Mouse (Mus musculus): ENCODE results near the gene Adamtsl3. TPM values are rescaled to one million over a fixed set of nuclear protein-coding genes. Genes with fewer than 3 reads are reported as not detected.

Adamtsl3 gene
- polyA plus RNA-seq, 1 experiment from 2014 or later: 0.46 TPM

DNA sequence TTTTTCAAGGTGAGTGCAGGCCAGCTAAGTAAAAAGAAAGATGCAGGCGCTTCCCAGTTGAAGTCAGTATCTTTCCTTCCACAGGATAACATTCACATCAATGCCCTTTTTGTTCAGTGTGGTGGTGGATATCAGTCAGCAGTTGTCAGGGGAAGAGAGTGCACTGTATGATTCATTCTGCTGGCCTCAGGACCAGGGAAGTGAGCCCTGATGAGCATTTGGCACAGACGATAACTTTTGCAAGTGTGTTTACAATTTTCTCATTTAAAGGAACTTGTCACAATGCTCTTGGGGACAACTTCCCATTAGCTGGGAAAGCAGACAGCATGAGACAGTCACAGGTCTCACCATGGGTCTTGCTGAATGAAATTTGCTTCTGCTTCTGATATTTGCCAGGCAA, 122.9 kb downstream of the Adamtsl3 start:
- Histone ChIP-seq H3K27ac (no peak overlapping the region), H3K36me3 (no peaks in the 10 kb centered on the region), H3K27me3 (ENCODE audit: insufficient read depth, poor library complexity, severe bottlenecking) (no peaks in the 10 kb centered on the region), H3K4me3 (no peak overlapping the region), H3K9me3 (no peaks in the 10 kb centered on the region), H3K4me1 (replicated peaks) (no peaks in the 10 kb centered on the region)
- DNase-seq (ENCODE audit: low spot score): no peak
- 86% methylated on average over 2 of the region's 2 CpGs for WGBS

DNA sequence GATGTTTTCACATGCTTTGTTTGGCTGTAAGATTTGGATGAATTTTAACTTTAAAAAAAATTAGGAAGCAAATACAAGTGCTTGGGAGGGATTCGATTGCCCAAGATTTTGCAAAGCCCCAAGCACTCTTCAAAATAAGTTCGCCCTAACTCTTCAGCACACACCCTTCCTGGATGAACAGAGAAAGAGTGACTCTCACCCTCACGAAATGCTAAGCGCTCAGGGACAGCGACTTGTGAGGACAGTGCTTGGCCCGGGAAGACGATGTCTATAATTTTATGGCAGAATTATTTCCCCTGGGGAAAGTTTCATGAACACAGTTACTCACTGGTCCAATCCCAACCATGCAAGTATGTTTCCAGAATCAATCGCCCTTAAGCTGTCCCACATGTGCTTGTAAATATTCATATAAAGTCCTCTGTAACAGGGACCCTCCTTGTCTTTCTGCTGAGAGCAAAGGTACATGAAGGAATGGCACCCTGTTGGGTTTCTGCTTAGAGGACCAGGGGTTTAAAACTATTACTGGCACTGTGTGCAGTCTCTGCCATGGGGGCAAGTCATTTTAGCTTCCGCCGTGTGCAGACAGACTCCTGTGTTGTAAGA, 127.5 kb downstream of the Adamtsl3 start:
- DNase-seq (ENCODE audit: low spot score): no peak
- Histone ChIP-seq H3K27ac (no peak overlapping the region), H3K27me3 (ENCODE audit: insufficient read depth, poor library complexity, severe bottlenecking) (no peaks in the 10 kb centered on the region), H3K9me3 (no peaks in the 10 kb centered on the region), H3K4me3 (no peak overlapping the region), H3K4me1 (replicated peaks) (no peaks in the 10 kb centered on the region), H3K36me3 (no peaks in the 10 kb centered on the region)
- 92% methylated on average over 10 of the region's 10 CpGs for WGBS

DNA sequence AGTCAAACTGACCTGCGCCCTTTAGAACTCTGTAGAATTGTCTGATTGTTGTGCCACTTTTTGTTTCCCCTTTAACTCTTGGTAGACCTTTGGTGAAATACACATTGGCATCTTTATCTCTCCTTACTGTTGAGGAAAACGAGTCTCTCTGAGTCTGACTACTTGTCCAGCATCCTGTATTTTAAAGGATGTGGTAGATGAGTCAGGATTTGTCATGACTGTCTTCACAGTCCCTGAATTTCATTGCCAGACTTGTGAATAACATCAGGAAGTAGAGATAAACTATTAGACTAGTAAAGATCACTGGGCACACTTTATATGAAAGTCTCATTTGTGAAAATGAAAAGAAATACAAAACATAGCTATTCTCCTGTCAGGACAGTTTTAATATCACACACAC, 128.9 kb downstream of the Adamtsl3 start:
- Histone ChIP-seq H3K36me3 (no peaks in the 10 kb centered on the region), H3K9me3 (no peaks in the 10 kb centered on the region), H3K27me3 (ENCODE audit: insufficient read depth, poor library complexity, severe bottlenecking) (no peaks in the 10 kb centered on the region), H3K4me3 (no peak overlapping the region), H3K27ac (no peak overlapping the region), H3K4me1 (replicated peaks) (no peaks in the 10 kb centered on the region)
- DNase-seq (ENCODE audit: low spot score): no peak
- WGBS: 84% methylated on average over 2 of the region's 2 CpGs

DNA sequence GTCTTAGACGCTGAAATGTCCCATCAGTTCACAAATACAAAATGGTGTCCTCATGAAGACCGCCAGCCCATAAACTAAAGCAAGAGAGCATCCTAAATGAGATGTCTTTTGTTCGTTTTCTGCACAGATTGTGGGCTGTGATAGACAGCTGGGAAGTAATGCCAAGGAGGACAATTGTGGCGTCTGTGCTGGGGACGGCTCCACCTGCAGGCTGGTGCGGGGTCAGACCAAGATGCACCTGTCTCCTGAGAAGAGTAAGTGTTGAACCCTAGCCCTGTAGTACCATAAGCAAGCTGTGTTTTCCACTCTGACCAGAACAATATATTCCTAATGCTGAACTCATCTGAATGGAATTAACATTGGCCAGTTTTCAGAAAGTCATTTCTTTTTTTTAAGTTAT, 129.9 kb downstream of the Adamtsl3 start:
- no peak for DNase-seq (ENCODE audit: low spot score)

DNA sequence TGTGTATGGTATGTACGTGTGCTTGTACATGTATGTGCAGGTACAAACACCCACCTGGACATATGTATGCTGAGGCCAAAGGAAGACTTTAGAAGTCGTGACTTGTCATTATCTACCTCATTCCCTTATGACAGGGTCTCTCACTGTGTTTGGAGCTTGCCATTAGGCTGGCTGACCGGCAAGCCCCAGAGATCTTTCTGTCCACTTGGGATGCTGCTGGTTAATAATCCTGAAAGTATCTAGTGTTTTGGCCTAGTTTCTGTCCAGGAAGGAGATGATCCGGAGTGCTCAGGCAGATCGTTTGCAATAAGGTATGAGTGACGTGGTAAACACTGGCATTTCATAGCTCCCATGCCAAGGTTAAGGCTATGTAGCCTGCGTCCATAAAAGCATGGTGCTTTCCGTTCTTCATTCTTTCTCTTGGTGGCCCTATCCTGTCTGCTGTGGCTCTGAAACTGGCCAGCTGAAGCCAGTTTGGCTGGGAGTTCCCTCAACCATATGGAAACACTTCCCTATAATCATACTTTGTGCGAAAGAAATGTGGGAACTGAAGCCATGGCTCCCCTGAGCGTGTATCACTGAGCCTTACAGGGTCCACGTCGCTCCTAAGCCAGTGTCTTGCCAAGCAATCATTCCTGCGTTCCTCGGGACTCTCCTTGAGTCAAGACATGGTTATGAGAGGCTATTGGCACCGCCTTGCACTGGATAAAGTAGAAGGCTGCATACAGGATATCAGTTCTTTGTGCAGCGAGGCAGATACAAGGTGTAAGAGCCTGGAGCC, 141.1 kb downstream of the Adamtsl3 start:
- no peak overlapping the region for H3K27ac ChIP-seq
- H3K4me1 ChIP-seq (replicated peaks): no peaks in the 10 kb centered on the region
- no peaks in the 10 kb centered on the region for H3K9me3 ChIP-seq
- WGBS: 90% methylated on average over 16 of the region's 16 CpGs
- no peaks in the 10 kb centered on the region for H3K36me3 ChIP-seq
- H3K4me3 ChIP-seq: no peak overlapping the region
- H3K27me3 ChIP-seq (ENCODE audit: insufficient read depth, poor library complexity, severe bottlenecking): no peaks in the 10 kb centered on the region
- DNase-seq (ENCODE audit: low spot score): no peak

More for the DNA sequence above, 129.9 kb downstream of the Adamtsl3 start:
- Histone ChIP-seq H3K27ac (no peak overlapping the region), H3K27me3 (ENCODE audit: insufficient read depth, poor library complexity, severe bottlenecking) (no peaks in the 10 kb centered on the region), H3K4me3 (no peak overlapping the region), H3K4me1 (replicated peaks) (no peaks in the 10 kb centered on the region), H3K36me3 (no peaks in the 10 kb centered on the region), H3K9me3 (no peaks in the 10 kb centered on the region)
- 67% methylated on average over 6 of the region's 6 CpGs for WGBS

DNA sequence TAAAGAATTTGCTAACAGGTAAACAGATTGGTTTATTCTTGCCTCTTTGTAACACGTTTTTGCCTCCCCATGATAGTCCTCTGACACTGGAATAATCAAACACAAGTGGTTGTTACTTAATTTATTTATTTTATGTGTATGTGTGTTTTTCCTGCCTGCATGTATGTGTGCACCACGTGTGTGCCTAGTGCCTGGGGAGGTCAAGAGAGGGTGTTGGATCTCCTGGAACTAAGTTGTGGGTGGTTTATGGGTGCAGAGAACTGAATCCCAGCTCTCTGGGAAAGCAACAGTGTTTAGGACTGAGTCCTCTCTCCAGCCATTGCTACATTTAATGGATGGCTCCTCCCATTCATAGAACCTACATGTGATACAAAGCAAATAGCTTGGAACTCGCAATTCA, 143.0 kb downstream of the Adamtsl3 start:
- Histone ChIP-seq H3K4me3 (no peak overlapping the region), H3K9me3 (no peaks in the 10 kb centered on the region), H3K36me3 (no peaks in the 10 kb centered on the region), H3K4me1 (replicated peaks) (no peaks in the 10 kb centered on the region), H3K27ac (no peak overlapping the region), H3K27me3 (ENCODE audit: insufficient read depth, poor library complexity, severe bottlenecking) (no peaks in the 10 kb centered on the region)
- DNase-seq (ENCODE audit: low spot score): no peak
- 79% methylated on average over 3 of the region's 3 CpGs for WGBS

DNA sequence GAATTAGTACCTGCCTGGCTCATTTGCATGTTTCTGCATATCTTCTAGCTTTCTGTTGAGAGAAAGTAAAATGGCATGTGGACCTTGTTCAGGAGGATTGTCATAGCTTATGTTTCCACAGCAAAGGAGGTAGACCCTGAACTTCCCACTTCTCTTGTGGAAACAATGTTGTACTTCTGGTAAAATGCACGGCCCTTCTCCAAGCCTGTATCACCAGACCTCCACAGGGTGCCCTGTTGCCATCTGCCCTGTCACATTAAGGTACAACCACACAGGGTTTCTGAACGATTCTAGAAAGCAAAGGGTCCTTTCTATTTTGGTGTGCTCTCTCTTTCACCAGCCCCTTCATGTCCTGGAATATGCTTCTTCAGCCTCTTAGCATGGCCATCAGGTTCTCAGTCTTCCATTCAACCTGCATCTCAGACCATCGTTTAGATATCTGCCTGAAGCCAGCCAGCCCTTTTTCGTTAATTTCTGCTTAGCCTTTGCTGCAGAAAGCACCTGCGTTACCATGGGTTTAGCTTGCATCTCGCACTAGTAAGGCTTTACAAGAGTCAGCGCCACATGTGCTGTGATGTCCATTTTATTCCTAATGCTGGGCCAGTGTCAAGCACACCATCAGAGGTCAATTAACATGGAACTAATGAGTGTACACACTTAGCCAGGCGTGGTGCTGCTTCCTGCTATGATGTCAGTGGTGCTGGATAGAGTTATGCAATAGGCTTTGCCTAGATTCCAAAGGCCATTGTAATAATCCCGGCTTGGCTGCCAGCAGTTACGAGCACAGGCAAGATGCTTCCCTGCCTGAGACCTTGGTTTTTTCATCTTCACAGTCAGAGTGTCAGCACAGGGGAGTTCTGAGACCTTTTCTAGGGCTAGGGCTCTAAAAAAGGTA, 143.6 kb downstream of the Adamtsl3 start:
- DNase-seq (ENCODE audit: low spot score): no peak
- no peaks in the 10 kb centered on the region for H3K27me3 ChIP-seq (ENCODE audit: insufficient read depth, poor library complexity, severe bottlenecking)
- WGBS: 79% methylated on average over 10 of the region's 10 CpGs

DNA sequence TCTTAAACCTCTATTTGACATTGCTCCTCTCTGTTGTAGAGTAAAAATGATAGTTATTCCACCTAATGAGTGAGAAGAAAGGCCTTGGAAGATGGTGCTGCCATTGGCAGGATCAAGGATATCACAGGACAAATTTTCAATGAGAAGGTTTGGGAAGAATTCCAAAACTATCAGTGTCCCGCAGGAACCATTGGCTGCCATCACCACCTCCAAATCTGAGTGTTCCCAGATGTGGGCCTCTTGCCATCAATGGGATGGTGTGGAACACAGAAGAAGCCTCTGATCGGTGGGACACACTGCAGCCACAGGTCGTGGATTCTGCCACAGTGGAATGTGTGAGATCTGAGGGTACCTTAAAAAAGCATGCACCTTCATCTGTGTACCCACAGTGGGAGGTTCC, 147.9 kb downstream of the Adamtsl3 start:
- no peaks in the 10 kb centered on the region for H3K9me3 ChIP-seq
- no peak for DNase-seq (ENCODE audit: low spot score)
- WGBS: 87% methylated on average over 3 of the region's 3 CpGs
- no peak overlapping the region for H3K4me3 ChIP-seq
- no peaks in the 10 kb centered on the region for H3K36me3 ChIP-seq
- no peak overlapping the region for H3K27ac ChIP-seq
- no peaks in the 10 kb centered on the region for H3K27me3 ChIP-seq (ENCODE audit: insufficient read depth, poor library complexity, severe bottlenecking)
- H3K4me1 ChIP-seq (replicated peaks): peaks cover 12% of the 10 kb centered on the region

More for the DNA sequence above, 143.6 kb downstream of the Adamtsl3 start:
- Histone ChIP-seq H3K36me3 (no peaks in the 10 kb centered on the region), H3K9me3 (no peaks in the 10 kb centered on the region), H3K4me3 (no peak overlapping the region), H3K27ac (no peak overlapping the region), H3K4me1 (replicated peaks) (no peaks in the 10 kb centered on the region)

DNA sequence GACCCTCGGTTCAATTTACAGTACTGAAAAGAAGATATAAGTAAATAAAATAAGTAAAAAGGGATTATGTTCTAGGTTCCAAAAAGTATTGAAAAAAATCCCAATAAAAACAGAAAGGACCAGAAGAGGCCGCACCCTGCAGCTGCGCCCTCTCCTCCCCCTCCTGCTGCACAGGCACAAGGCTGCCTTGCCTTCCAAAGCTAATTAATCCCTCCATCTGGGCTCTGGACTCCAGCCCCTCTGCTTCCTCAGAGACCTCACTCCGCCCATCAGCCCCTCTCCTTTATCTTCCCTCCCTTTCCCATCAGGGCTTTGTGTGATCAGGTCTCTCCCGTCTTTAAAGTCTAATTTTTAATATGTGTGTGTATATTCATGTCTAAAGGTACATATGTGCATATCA, 149.3 kb downstream of the Adamtsl3 start:
- H3K9me3 ChIP-seq: no peaks in the 10 kb centered on the region
- no peak overlapping the region for H3K4me3 ChIP-seq
- H3K27me3 ChIP-seq (ENCODE audit: insufficient read depth, poor library complexity, severe bottlenecking): no peaks in the 10 kb centered on the region
- no peaks in the 10 kb centered on the region for H3K36me3 ChIP-seq
- peak; percentile 7 for DNase-seq (ENCODE audit: low spot score)
- WGBS: 55% methylated on average over 5 of the region's 5 CpGs
- peak overlapping the region; percentile 73; the same call in 1 of the 2 replicates for H3K27ac ChIP-seq
- H3K4me1 ChIP-seq (replicated peaks): peaks cover 12% of the 10 kb centered on the region

DNA sequence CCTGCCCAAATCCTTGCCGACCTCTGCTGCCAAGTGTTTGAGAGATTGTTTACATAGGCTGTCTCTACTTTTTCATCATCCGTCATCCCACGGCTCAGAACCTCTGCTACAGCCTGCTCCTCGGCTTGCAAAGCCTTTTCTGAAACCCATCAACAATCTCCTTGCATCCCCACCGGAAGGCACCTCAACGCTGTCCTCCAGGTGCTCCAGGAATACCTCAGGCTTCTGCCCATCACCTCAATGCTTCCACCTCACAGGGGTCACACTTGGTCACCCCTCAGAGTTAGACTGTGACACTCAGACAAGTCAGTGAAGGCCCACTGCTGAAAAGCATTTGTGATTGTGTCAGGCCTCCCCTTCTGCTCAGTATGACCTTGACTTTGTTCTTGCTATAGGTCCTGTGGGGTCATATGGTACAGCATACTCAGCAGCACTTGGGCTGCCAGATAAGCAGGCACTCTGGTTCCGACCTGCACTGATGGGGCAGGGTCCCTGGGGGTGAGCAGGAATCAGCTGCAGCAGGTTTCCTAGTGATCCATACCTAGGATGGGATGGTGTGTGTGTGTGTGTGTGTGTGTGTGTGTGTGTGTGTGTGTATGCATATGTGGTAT, 150.0 kb downstream of the Adamtsl3 start:
- DNase-seq (ENCODE audit: low spot score): no peak
- WGBS: 65% methylated on average over 7 of the region's 7 CpGs
- Histone ChIP-seq H3K36me3 (no peaks in the 10 kb centered on the region), H3K9me3 (no peaks in the 10 kb centered on the region), H3K4me3 (no peak overlapping the region), H3K4me1 (replicated peaks) (peaks cover 12% of the 10 kb centered on the region), H3K27me3 (ENCODE audit: insufficient read depth, poor library complexity, severe bottlenecking) (no peaks in the 10 kb centered on the region), H3K27ac (peak overlapping the region; percentile 78)

DNA sequence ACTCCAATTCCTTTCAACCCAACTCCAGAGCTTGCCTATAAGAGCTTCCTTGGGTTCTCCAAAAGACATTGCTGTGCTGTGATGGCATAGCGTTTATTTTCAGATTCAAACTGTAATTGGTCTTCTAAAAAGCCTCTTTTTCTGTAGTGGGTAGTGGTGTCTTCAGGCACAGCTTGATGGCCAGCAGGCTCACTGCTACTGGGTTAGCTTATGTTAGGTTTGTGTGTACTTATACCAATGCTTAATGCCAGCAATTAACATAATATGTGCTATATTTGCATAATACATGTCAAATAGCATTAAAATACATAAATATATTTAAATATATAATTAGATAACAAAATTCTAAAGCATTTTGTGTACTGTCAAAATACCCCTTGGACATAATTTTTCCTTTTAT, 155.5 kb downstream of the Adamtsl3 start:
- 84% methylated on average over 1 of the region's 1 CpGs for WGBS
- Histone ChIP-seq H3K9me3 (no peaks in the 10 kb centered on the region), H3K4me1 (replicated peaks) (no peaks in the 10 kb centered on the region)

DNA sequence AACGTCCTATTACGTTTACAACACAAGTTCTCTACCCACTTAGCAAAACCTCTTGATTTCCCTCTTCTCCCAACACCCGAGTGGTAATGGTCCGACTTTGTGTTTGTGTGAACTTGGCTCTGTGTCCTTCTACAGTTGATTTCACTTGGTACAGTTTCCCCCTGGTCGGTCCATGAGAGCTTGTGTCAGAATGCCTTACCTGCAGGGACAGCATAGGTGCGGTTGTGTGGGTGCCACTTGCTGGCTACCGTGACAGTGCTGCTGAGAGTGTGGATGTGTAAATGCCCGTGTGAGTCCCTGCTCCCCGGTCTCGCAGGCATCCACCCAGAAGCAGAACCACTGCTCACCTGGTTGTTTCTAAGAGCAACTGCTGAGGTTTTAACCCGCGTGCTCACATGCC, 157.4 kb downstream of the Adamtsl3 start:
- Histone ChIP-seq H3K9me3 (no peaks in the 10 kb centered on the region), H3K36me3 (no peaks in the 10 kb centered on the region), H3K4me1 (replicated peaks) (no peaks in the 10 kb centered on the region), H3K4me3 (no peak overlapping the region), H3K27me3 (ENCODE audit: insufficient read depth, poor library complexity, severe bottlenecking) (no peaks in the 10 kb centered on the region), H3K27ac (no peak overlapping the region)
- DNase-seq (ENCODE audit: low spot score): no peak
- 93% methylated on average over 12 of the region's 12 CpGs for WGBS

More for the DNA sequence above, 155.5 kb downstream of the Adamtsl3 start:
- no peaks in the 10 kb centered on the region for H3K36me3 ChIP-seq
- DNase-seq (ENCODE audit: low spot score): no peak
- no peak overlapping the region for H3K27ac ChIP-seq
- no peak overlapping the region for H3K4me3 ChIP-seq
- no peaks in the 10 kb centered on the region for H3K27me3 ChIP-seq (ENCODE audit: insufficient read depth, poor library complexity, severe bottlenecking)

Measured in hindbrain, embryonic 10.5 days (tissue).